Mouse (Mus musculus) cerebellum, adult 9-11 months (tissue): Measurements from ENCODE around the gene Fscn3.
A peak's percentile ranks its signal among the peaks of the same experiment; 100 is the strongest.

Experiments used
- DNase-seq: peaks from one replicate; pipeline ENCODE4 v3.0.0; 2022

The Fscn3 gene

DNA sequence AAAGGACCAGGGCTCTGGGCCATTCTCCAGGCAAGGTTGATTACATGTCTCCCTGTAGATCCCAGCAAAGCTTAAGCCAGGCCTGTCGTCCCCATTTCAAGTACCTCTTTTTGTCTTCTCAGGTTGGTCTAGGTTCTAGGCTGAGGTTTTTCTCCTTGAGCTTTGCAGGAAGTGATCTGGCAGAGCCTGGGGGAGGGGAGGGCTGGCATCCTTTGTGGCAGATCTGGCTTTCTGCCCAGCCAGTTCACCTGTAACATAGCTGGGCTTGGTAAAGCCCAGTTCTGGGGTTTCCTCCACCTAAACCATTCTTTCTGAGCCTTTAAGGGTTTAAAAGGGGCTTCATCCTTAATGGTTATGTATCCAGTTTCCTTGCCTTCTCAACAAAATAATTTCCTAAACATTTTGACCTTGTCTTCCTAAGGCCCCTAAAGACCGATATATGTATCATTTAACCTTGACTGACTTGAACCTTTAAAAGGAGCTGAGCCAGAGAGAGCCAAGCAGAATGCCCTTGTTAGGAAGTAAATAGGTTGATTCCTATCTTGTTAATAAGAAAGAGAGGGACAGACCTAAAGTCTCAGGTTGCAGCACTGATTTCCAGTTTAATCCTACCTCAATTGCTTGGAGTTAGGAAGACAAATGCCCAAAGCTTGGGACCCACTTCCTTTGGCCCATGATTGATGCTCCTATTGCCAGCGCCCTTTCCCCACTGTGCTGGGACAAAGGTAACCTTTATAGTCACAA, at the start of gene Fscn3:
TSS of gene Fscn3 (plus strand) at position 694 of the 744 bp plus-strand sequence.
- DNase-seq: peak; percentile 31

DNA sequence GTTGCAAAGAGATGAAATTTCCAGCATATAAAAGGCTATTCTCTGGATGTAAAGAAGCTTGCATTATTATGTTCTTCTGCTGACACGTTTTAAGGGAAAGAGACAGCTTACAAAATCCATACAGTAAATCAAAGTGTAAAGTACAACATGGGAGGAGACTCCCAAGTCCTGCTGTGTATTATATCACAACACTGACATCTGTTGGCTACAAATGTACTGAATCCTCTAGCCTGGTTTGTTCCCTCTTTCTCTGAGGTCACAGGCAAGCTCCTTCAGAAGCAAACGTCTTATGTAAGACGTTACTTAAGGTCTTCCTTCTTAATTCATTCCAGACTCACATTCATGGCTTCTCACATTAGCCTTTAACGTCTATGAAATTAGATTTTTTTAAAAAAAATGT, 45.6 kb upstream of the Fscn3 start:
- DNase-seq: no peak

DNA sequence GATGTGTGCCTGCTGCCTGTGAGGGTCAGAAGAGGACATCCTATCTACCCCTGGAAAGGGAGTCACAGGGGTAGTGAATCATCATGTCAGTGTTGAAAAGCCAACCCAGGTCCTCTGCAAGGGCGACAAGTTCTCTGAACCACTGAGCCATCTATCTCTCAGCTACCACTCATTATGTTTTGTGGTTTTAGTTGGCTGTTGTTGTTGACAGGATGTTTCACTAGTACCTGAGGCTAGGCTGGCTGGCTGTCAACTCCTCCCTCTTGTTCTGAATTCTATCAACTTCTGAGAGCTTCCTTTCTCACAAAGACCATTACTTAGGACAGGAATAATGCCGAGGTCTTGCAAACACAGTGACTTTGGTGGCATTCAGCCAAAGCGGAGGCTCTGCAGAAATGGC, 42.4 kb upstream of the Fscn3 start:
- DNase-seq: no peak

DNA sequence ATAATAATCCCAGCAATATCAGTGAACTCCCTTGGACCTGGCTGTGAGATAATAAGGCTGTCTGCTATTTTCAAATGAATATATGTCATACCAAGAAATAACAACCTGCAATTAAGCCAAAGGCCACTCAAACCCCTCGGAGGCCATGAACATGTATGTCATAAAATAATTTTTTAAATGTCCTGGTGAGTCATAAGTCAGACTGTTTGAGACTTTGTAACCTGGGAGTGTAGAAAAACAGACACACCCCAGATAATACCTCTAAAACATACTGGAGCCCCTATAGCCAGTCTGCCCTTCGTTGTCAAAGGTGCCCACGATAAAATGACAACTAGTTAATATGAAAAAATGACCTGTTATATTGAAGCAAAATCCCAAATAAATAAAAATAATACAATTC, 38.6 kb upstream of the Fscn3 start:
- no peak for DNase-seq

DNA sequence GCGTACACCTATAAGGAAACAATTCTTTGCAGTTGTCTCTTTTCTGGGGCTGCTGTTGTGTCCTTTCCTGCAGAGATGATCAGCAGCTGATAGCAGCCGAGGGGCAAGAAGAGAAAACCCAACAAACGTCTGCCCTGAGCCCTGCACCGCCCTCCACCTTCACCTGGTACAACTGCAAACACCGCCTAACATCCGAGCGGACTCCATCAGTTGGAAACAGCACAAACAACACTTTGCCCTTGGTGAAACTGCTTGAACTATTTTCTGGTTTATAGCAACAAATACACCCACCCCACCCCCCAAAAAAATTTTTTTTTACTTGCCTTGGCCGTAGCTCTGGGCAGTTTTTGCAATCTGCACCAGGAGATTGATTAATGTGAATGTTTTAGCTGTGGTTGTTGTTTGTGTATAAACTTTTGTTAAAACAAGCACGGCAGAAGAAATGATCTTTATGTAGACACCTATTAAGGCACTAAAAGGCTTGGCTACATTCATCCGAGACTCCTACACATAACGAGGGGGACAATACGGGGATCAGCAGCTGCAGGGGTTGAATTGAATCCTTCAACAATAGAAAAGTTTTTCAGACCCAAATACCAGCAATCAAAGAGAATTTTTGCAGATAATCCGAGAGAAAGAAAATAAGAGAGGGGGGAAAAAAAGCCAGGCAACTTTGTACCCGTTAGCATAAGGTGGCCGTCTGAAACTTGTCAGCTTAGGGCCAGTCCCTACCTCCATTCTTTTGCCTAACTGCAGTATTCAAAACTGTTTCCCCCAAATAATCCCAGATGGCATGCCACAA, 31.3 kb upstream of the Fscn3 start:
- DNase-seq: no peak

DNA sequence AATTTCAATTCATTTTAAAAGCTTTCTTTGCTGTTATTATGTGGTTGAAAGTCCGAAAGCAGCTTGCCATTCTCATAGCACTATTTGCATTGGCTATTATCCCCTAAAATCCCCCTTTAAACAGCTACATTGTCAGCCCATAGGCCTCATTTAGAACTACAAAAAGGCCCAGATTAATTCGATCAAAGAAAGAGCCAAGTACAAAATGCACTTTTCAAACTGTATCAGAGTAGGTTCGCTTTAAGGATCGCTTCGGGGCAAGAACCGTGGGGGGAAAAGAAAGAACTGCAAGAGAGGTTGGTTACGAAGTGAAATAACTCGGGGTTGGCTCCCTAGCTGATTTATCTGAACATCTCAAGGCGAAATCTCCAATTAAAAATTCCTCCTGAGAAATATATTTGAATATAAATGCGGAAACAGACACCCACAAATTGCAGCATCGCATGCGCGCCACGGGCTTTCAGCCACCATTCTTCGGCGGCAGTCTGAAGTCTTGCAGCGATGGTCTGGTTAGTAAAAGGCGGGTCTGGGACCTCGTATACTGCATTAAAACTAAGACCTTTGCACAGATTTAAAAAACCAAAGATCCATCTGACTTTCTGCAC, 30.6 kb upstream of the Fscn3 start:
- no peak for DNase-seq

DNA sequence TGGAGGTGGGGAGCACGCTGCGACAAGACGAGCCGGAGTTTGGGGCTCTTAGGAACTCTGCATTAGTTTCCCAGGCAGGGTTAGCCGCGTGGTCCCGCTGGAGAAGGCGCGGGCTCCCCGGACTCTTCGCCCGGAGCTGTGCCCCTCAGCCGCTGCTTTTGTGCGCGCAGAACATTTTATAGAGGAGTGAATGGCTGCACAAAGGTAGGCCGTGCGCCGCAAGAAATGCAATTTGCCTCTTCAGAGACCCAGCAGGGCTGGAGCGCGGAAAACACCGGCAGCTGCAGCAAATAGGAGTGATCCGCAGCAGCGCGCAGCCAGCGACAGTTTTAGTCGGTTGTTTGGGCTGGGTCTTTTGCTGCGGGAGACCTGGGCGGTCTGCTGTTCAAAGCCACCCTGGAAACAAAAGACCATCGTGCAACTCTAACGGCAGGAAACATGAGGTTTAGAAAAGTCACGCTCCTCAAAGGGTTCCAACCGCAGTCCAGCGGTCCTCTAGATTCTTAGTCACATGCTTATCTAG, 29.8 kb upstream of the Fscn3 start, which contains the start of gene Zfp800:
TSS of gene Zfp800 (minus strand) at position 325 of the 523 bp plus-strand sequence.
- DNase-seq: no peak

DNA sequence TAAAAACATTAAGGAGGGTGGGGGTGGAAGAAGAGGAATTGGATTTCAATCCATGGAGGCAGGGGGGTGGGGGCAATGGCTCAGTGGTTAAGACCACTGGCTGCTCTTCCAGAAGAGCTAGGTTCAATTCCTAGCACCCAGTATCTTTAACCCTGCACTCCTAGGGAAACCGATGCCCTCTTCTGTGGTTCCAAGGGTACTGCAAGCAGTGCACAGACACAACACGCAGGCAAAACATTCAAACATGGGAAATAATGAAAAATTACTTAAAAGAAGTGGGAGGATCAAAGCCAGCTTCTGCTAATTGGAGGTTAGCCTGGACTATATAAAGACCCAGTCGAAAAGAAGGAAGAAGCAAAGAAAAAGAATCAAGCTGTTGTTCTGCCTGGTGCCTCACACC, 28.9 kb upstream of the Fscn3 start:
- DNase-seq: no peak

DNA sequence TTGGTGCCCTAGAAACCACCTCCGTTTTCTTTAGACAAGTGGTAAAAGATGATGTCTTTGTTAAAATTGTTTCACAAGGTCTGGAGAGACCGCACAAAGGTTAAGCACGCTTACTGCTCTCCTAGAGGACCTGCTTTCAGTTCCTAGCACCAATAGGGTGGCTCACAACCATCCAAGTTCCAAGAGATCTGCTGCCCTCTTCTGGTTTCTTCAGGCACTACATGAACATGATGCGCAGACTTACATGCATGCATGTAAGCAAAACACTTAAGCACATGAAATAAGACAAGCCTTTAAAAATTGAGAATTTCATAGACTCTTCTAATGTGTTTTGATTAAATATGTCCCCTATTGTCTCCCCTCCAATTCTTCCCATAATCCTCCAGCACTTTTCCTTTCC, 27.8 kb upstream of the Fscn3 start:
- no peak for DNase-seq

DNA sequence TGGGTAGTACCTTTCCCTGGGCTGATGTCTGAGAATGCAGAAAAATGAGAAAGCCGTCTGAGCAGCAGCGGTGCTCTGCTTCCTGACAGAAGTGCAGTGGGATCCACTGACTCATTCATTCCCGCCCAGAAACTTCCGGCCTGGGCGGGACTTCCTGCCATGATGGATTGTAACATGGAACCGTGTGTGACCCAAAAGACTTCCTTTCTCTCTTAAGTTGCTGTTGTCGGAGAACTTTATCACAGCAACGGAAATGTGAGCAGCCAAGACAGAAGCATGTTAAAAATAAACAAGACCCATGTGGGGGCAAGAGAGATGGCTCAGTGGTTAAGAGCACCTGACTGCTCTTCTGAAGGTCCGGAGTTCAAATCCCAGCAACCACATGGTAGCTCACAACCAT, 17.5 kb upstream of the Fscn3 start:
- no peak for DNase-seq

DNA sequence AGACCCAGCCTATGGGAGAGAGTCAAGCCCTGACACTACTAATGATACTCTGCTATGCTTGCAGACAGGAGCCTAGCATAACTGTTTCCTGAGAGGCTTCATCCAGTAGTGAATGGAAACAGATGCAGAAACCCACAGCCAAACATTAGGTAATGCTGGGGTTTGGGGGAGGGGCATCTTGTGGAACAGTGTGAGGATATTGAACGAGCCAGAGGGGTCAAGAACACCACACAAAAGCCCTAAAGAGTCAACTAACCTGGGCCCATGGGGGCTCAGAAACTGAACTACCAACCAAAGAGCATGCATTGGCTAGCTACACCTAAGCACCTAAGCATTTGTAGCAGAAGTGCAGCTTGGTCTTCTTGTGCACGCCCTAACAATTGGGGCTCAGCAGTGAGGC, 16.4 kb upstream of the Fscn3 start:
- DNase-seq: no peak

DNA sequence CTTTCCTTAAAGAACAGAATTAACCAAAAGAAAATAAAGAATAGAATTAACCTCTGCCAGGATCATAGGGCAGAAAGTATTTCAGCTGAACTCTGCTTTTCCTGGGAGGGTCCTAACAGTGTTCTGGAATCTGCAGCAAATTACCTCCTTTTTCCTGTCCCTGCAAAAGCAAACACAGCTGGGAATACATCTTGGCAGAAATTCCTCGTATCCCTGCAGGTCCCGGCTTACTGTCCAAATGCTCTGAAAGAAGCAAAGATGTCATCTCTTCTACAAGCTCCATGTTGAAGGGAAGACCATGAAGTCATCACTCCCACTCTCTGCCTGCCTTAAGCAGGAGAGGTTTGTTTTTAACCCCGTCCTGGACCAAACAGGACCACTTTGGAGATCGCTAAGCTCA, 10.6 kb upstream of the Fscn3 start:
- DNase-seq: no peak

DNA sequence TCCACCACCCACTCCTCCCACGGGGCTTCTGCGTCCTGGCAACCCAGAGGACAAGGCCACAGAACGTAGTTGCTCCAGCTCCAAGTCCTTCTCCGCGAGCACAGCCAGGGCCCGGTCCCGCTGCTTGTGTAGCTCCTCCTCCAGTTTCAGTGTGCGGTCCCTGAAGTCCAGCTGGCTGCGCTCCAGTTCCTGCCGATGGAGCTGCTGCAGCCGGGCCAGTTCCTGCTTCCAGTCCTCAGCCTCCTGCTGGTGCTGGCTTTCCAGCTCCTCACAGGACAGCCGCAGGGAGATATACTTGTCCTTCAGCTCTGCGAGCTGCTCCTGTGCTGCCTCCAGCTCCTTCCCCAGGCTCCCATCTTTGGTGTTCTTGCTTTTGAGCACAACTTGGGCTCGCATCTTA, 9.1 kb upstream of the Fscn3 start:
- peak; percentile 90 for DNase-seq

DNA sequence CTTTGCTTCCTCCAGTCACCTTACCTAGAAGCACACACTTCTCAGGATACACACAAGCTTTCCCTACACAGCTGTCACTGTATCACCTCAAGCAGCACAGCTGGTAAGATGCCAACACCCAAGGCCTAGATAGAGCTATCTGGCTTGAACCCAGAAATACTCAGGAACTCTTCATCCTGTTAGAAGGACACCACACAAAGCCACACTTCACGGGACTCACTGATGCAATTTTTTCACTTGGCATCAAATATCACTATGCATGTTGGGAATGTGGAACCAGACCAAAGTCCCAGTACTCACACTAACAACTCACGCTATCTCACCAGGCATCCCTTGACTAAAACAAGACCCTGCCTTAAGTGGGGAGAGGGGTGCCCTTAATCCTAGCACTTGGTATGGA, 7.9 kb upstream of the Fscn3 start:
- peak; percentile 33 for DNase-seq

DNA sequence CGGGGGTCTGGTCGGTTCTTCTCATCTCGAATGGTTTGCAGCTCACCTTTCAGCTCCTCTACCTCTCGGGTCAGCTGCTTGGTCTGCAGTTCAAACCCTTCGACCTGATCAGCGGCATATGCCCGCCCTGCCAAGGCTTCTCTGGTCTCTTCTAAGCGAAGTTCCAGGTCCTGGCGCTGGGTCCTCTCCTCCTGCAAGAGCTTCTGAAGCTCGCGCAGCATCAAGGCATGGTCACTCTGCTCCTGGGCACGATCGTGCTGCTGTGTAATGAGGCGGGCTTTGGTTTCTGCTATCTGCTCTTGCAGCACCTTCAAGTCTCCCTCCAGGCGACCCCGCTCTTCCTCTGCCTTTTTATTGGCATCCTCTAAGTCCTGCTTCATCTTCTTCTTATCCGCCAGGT, 7.2 kb upstream of the Fscn3 start:
- DNase-seq: peak; percentile 48

DNA sequence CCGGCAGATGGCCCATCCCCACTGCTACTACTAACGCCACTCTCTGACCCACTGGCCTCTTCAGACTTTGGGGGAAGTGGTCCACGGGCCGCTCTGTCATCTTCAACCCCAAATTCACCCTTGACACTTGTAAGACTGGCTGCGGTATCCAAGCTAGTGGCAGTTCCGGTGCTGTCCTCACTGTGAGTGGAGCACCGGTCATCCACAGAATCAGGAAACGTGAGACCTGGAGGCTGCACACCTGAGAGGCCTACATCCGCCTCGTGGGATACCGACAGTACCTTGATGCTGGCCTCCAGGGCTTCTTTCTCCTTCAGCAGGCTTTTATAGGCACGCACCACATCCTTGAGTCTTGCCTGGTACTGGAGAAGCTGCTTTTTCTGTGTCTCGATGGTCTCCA, 6.7 kb upstream of the Fscn3 start:
- no peak for DNase-seq

DNA sequence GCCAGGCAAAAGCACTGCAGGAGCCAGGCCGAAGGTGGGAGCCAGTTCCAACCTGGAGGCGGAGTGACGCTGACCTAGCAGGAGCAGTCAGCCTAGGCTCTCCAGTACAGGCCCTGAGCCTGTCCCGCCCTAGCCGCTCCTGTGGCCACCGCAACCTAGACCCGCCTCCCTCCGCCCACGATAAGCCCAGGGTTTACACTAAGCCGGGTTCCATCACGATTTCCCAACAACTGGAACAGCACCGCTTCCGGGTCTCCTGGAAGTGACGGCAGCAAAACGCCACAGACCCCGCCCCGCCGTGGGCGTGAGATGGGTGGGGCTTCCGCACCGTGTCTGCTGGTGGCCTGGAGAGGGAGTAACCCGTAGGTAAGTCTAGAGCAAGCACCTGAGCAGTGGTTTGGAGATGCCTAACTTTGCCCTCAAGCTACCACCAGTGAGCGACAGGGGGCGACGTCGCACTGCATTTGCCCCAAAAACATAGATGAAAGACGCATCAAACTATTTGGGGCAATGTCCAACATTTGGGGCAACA, 6.1 kb upstream of the Fscn3 start:
- DNase-seq: peak; percentile 95

DNA sequence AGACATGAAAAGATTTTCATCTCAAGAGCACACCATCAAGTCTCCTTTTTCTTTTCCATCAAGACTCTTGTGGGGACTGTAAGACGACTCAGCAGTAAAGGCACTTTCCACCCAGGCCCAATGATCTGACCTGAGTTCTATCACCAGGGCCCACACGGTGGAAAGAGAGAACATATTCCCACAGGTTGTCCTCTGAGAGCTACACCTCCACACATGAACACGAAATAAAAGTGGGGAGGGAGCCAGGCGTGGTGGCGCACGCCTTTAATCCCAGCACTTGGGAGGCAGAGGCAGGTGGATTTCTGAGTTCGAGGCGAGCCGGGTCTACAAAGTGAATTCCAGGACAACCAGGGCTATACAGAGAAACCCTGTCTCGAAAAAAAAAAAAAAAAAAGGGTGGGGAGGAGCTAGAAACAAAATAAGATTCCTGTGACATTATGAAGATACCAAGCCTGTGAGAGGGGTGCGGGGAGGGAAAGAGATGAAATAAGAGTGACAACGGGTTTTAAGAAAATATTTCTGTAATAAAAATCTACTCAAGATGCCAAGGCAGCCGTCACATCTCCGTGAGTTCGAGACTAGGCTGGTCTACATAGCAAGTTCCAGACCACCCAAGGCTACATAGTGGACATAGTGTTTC, 4.8 kb upstream of the Fscn3 start:
- DNase-seq: peak; percentile 63

DNA sequence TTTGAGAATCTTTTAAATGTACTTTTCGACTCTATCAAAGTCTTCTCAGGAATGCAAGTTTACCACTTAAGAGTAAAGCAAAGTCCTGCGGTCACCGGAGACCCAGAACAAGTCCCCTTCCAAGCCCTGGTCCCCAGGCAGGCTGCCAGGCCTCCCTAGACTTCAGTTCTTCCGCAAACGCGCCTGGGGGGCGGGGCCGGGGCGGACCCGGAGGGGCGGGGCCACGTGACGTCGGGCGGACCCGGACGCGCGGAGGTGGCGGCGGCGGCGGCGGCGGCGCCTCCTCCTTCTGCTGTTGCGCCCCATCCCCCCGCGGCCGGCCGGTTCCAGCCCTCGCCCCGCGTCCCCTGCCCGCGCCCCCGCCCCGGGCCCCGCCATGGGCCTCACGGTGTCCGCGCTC, 4.3 kb upstream of the Fscn3 start, which contains the start of gene Arf5:
TSS of gene Arf5 (plus strand) at position 248 of the 400 bp plus-strand sequence.
- DNase-seq: peak; percentile 92

DNA sequence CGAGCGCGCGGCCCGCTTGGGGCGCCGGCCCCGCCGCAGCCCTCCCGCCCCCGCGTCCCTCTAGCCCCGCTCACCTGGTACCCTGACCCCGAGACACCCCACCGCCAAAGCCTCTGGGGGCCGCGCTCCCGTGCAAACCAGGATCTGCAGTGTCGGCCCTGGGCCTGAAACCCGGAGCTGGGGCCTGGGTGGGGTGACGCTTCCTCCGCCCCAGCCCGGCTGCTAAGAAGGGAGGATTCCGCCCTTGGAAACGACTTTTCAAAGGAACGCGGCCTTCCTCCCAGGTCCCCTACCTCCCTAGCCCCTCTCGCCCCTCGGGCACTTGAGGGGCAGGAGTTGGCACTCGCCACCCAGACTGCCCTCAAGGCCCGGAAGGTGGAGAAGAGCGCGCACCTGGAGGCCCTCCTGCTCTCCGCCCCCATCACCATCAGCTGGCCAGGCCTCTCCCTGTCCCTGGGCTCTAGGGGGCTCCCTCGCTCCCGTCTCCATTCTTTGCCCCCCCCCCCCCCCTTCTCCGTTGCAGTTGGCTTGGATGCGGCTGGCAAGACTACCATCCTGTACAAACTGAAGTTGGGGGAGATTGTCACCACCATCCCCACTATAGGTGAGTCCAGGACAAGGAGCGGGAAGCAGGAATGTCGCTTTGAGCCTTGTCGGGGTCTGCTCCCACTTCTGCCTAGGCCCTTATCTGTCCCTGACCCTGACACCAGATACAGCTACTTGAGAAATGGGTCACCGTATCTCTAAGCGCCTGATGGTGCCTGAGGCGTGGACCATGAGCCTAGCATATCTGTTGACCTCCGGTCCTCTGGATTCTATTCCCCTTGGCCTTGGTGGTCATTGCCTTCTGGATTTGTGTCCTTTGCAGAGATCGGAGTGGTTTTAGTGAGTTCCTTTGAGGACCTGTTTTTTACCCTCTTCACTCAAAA, 3.6 kb upstream of the Fscn3 start:
- DNase-seq: peak; percentile 83

DNA sequence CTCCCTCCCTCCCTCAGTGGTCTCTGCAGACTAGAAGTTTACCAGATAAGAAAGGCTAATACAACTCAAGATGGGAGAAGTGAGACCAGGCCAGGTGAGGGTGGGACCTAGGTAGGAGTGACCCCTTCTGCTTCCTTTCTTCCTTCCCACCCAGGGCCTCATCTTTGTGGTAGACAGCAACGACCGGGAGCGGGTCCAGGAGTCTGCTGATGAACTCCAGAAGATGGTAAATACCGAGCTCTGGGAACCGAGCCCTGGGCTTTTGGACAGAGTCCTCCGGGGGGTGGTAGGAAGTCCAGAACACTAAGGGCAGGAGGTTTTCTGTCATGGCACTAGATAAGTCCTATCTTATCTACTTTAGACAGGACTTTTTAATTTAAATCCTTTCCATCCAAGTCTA, 2.6 kb upstream of the Fscn3 start:
- DNase-seq: peak; percentile 52

DNA sequence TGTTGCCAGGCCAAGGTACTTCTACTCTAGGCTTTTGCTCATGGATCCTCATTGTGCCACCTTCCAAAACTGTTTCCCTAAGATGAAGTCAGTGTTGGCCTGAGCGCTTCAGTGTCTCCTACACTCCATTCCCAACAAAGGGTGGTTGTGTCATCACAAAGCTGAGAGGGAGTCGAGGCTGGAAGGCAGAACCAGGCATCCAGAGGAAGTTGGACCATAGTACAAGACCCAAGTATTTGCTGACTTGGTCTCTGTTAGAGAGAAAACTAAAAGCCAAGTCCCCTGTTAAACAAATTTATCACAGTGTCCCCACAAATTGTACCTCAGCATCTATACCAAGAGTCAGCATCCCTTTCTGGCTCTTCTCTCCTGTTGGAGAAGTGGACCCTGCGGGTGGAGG, 701 bp downstream of the Fscn3 start, which contains the start of gene Gcc1:
TSS of gene Gcc1 (minus strand) at position 101 of the 400 bp plus-strand sequence.
- no peak for DNase-seq
